Mouse (Mus musculus): Measurements from ENCODE around the gene Rab7. TPM values are rescaled to one million over a fixed set of nuclear protein-coding genes. Genes with fewer than 3 reads are reported as not detected.
A peak's percentile ranks its signal among the peaks of the same experiment; 100 is the strongest.

Rab7 gene
- polyA plus RNA-seq, 1 experiment from 2014 or later: 195 TPM

DNA sequence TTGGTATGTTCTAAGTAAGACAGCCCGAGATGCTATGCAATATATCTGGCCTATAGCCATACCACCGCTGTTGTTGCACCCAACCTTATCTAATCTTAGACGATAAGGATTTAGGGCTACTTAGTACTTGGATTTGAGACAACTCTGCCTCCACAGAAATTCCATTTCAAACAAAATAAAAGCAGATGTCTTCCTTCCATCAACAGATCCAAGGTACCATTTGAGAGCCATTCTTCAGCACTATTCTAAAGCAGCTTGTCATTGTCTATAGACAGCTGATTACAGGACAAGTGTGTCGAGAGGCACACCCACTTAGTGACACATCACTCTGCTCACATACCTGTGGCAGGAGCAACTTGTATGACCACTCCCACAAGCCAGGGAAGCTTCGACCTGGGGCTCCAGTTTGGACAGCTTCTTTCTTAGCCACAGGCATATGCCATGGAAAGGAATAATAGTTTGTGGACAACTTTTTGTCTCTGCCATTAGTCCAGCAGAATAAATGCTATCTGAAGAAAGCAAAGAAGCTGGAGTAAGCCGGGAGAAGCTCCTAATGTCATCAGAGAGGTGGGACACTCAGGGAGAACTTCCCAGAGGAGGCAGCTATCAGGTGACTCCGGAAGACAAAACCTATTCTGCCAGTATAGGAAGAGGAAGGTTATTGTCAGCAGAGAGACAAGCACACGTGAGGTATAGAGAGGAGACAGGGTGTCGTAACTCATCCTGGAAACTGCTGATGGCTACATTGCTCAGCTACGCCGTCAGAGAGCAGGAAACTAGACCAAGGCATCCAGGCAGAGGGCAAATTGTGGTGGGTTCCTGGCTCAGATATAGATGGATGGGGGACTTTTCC is 8.4 kb upstream of the Rab7 start:
- H3K36me3 ChIP-seq: no peaks in the 10 kb centered on the region
- no peak for ATAC-seq (ENCODE audit: extremely low read depth, insufficient number of reproducible peaks, low FRiP score, low TSS enrichment)
- peaks cover 11% of the 10 kb centered on the region; the same call in 1 of the 2 replicates for H3K4me1 ChIP-seq
- 0 out of 2 replicates have a peak, but pooled peaks cover 2% of the 10 kb centered on the region for H3K9me3 ChIP-seq
- no peak overlapping the region for H3K9ac ChIP-seq
- H3K4me2 ChIP-seq: no peak overlapping the region
- 44% methylated on average over 11 of the region's 11 CpGs for WGBS
- no peak overlapping the region for H3K27ac ChIP-seq (replicated peaks)
- H3K4me3 ChIP-seq: no peak overlapping the region
- peaks cover 22% of the 10 kb centered on the region for H3K27me3 ChIP-seq (replicated peaks)

DNA sequence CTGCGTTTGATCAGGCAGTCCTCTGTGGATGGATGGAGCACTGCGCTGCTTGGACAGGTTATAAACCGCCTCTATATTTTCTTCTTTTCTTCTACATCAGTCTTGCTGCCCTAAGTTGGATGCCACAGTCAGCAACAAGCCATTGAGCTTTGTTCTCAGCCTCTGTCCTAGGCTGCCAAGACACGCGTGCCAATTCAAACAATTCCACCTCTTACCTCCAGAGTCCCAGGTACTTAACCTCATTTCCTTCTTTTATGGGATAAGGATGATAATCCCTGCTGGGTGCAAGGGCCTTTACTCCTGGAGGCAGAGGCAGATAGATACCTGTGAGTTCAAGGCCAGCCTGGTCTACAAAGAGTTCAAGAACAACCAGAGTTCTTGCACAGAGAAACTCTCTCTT is 6.1 kb upstream of the Rab7 start:
- Histone ChIP-seq H3K27me3 (replicated peaks) (peaks cover 26% of the 10 kb centered on the region), H3K36me3 (no peaks in the 10 kb centered on the region), H3K9me3 (0 out of 2 replicates have a peak, but pooled peaks cover 2% of the 10 kb centered on the region), H3K4me2 (no peak overlapping the region), H3K27ac (replicated peaks) (no peak overlapping the region), H3K4me1 (no peaks in the 10 kb centered on the region), H3K4me3 (no peak overlapping the region), H3K9ac (no peak overlapping the region)
- 84% methylated on average over 5 of the region's 5 CpGs for WGBS
- no peak for ATAC-seq (ENCODE audit: extremely low read depth, insufficient number of reproducible peaks, low FRiP score, low TSS enrichment)

DNA sequence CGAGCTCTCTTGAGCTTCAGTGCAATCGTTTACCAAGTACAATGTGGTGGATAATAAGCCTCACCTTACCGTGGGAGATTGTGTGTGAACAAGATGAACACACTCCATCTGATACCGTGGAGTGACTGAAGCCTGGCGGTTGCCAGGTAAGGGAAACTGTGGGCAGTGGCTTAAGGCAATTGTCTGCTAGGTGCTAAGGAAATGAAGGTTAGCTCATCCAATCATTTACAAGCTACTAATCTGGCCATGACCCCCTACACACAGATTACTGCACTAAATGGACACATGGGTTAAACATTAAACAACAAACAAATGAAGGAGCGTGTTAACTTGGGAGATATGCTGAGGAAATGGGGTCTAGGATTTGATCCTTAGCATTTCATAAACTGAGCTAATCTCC is 3.9 kb upstream of the Rab7 start:
- no peak overlapping the region for H3K9ac ChIP-seq
- H3K9me3 ChIP-seq: 0 out of 2 replicates have a peak, but pooled peaks cover 2% of the 10 kb centered on the region
- peaks cover 18% of the 10 kb centered on the region for H3K27me3 ChIP-seq (replicated peaks)
- H3K4me2 ChIP-seq: no peak overlapping the region
- H3K36me3 ChIP-seq: no peaks in the 10 kb centered on the region
- 70% methylated on average over 6 of the region's 6 CpGs for WGBS
- H3K4me1 ChIP-seq: peaks cover 3% of the 10 kb centered on the region
- H3K27ac ChIP-seq (replicated peaks): no peak overlapping the region
- ATAC-seq (ENCODE audit: extremely low read depth, insufficient number of reproducible peaks, low FRiP score, low TSS enrichment): no peak
- no peak overlapping the region for H3K4me3 ChIP-seq

DNA sequence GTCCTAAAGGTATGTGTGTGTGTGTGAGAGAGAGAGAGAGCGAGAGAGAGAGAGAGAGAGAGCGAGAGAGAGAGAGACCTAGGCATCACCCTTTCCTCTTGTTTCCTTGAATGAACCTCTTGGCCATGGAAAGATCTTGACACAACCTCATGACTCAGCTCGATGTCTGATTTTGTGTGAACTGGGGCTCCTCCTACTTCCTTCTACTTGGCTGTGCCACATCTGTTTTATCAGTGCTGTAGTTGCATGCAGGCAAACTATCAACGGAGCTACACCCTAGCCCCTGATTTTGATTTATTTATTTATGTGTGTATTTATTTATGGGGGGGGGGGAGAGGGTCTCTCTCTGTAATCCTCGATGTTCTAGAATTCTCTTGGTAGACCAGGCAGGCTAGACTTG is 2.8 kb upstream of the Rab7 start:
- Histone ChIP-seq H3K27ac (replicated peaks) (no peak overlapping the region), H3K27me3 (replicated peaks) (peaks cover 16% of the 10 kb centered on the region; the same call in 1 of the 2 replicates), H3K4me2 (no peak overlapping the region), H3K4me3 (no peak overlapping the region), H3K4me1 (peaks cover 15% of the 10 kb centered on the region), H3K9ac (no peak overlapping the region), H3K36me3 (no peaks in the 10 kb centered on the region), H3K9me3 (0 out of 2 replicates have a peak, but pooled peaks cover 2% of the 10 kb centered on the region)
- ATAC-seq (ENCODE audit: extremely low read depth, insufficient number of reproducible peaks, low FRiP score, low TSS enrichment): no peak
- 45% methylated on average over 5 of the region's 5 CpGs for WGBS

DNA sequence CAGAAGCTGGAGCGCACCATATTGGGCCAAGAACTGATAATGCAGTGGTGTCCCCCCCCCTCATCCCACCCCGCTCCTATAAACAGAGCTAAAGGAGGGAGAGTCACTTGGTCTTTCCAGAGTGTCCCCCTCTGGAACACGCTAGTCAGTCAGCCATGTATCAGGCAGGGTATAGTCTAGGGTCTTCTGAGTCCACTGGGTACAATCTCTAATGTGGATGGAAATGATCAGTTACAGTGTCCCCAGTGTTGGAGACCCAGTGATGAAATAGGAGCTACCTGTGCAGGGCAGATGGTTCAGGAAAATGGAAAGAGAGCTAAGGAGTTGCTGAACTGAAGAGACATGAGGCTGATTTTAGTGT is 316 bp upstream of the Rab7 start:
- H3K36me3 ChIP-seq: no peaks in the 10 kb centered on the region
- peak overlapping the region; percentile 89 for H3K4me3 ChIP-seq
- no peak overlapping the region for H3K9ac ChIP-seq
- peaks cover 9% of the 10 kb centered on the region; the same call in 1 of the 2 replicates for H3K27me3 ChIP-seq (replicated peaks)
- H3K4me2 ChIP-seq: peak overlapping the region; percentile 95
- peaks cover 38% of the 10 kb centered on the region for H3K4me1 ChIP-seq
- ATAC-seq (ENCODE audit: extremely low read depth, insufficient number of reproducible peaks, low FRiP score, low TSS enrichment): no peak
- peak overlapping the region; percentile 92 for H3K27ac ChIP-seq (replicated peaks)
- no peaks in the 10 kb centered on the region for H3K9me3 ChIP-seq
- WGBS: 31% methylated on average over 3 of the region's 3 CpGs

DNA sequence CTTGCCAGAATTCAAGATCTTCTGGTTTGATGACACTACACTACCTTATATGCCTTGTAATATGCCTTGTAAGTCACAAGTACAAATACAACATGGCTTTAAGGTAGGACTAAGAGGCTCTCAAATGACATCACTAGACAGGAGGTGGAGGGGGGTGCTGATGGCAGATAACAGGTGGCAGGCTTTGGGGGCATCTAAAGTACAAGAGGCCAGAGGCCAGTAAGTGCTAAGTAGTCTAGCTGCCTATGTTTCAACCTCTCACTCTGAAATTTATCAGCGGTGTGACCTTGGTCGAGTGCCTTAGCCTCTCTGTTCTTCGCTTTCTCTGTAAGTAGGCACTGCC is 865 bp downstream of the Rab7 start:
- ATAC-seq (ENCODE audit: extremely low read depth, insufficient number of reproducible peaks, low FRiP score, low TSS enrichment): no peak
- peaks cover 6% of the 10 kb centered on the region for H3K36me3 ChIP-seq
- peak overlapping the region; percentile 92 for H3K27ac ChIP-seq (replicated peaks)
- H3K4me1 ChIP-seq: peaks cover 39% of the 10 kb centered on the region
- no peaks in the 10 kb centered on the region for H3K9me3 ChIP-seq
- WGBS: 0% methylated on average over 3 of the region's 3 CpGs
- H3K9ac ChIP-seq: peak overlapping the region; percentile 97
- peak overlapping the region; percentile 89 for H3K4me3 ChIP-seq
- H3K27me3 ChIP-seq (replicated peaks): peaks cover 9% of the 10 kb centered on the region; the same call in 1 of the 2 replicates
- H3K4me2 ChIP-seq: peak overlapping the region; percentile 95

DNA sequence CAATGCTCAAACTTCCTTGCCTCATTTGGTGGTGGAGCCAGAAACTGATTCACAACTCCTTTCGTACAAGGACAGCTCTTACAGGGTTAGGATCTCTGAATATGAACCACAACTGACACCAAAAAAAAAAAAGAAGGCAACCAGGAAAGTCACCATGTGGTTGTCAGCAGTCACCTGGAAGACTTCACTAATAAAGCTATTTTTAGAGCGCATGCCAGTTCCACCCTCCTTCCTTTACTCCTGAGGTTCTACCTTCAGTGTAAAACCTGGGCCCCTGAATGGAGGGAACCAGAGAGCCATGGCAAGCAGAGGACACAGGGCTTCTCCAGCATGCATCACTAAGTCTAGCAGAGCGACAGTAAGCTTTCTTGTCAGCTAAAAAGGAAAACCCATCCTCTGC is 2.7 kb downstream of the Rab7 start:
- ATAC-seq (ENCODE audit: extremely low read depth, insufficient number of reproducible peaks, low FRiP score, low TSS enrichment): no peak
- H3K9me3 ChIP-seq: no peaks in the 10 kb centered on the region
- peak overlapping the region; percentile 60 for H3K9ac ChIP-seq
- H3K4me3 ChIP-seq: peak overlapping the region; percentile 89; the same call in 1 of the 2 replicates
- H3K27me3 ChIP-seq (replicated peaks): 0 out of 2 replicates have a peak, but pooled peaks cover 2% of the 10 kb centered on the region
- peak overlapping the region; percentile 95 for H3K4me2 ChIP-seq
- peaks cover 16% of the 10 kb centered on the region for H3K36me3 ChIP-seq
- peaks cover 51% of the 10 kb centered on the region for H3K4me1 ChIP-seq
- peak overlapping the region; percentile 86 for H3K27ac ChIP-seq (replicated peaks)
- WGBS: 59% methylated on average over 3 of the region's 3 CpGs

DNA sequence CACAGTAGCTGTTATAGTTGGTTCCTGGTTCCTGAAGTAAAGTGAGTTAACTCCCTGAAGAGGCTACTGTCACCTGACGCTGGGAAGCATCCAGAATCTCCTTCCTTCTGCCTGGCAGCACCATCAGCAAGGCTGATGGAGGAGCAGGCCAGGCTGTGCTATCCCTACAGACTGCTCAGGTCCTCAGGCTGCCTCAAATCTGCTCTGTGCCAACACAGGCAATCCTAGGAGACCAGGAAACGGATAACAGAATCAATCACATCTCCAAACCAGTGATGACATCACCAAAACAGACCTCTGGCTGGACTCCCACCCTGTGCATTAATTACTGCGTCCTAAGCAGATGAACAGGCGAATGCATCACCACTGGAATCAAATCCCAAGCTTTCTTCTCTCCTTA is 3.8 kb downstream of the Rab7 start:
- ATAC-seq (ENCODE audit: extremely low read depth, insufficient number of reproducible peaks, low FRiP score, low TSS enrichment): no peak
- Histone ChIP-seq H3K27me3 (replicated peaks) (no peaks in the 10 kb centered on the region), H3K4me1 (peaks cover 51% of the 10 kb centered on the region), H3K9me3 (no peaks in the 10 kb centered on the region), H3K4me3 (peak overlapping the region; percentile 8; the same call in 1 of the 2 replicates), H3K36me3 (peaks cover 23% of the 10 kb centered on the region), H3K9ac (peak overlapping the region; percentile 60), H3K4me2 (peak overlapping the region; percentile 95), H3K27ac (replicated peaks) (peak overlapping the region; percentile 86)
- 32% methylated on average over 4 of the region's 4 CpGs for WGBS

DNA sequence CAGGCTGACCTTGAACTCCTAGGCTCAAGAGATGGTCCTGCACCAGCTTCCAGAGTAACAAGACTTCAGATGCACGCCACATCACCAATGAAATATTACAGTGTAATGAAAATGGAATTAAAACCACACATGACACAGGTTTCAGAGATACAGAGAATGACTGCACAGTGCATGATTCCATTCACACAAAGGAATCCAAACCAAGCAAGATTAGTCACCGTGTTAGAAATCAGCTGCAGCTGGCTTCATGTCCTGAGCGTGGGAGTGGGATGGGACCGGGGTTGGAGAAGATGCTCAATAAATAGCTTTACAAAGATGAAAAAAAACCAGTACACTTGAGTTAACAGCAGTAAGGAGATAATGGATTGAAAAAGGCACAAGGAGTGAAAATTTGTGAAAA is 5.6 kb downstream of the Rab7 start:
- no peak overlapping the region for H3K9ac ChIP-seq
- 91% methylated on average over 4 of the region's 4 CpGs for WGBS

DNA sequence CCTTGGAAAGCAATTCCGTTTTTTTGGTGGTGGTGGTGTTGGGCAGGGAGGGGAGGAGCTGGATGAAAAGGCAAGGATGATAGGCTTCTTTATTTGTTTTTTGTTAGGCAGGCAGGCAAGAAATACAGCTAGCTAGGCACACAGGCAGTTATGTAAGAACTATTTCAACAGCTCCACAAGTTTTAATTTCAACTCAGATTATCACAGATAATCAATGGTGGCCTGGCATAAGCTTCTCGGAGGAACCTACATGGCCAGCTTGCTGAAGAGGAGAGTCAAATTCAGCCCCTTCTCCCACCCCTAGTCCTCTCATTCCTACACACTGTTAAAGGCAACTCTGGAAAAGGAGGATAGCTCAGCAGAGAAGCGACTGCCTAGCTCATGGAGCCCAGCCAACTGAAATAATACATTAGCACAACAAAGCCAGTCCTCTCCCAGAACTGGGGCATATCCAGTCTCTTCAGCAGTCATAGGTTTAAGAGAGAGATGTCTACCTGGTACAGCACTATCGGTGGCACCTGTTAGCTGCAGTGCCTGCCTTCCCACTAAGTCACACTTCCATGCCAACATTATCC is 7.5 kb downstream of the Rab7 start:
- Histone ChIP-seq H3K4me3 (no peak overlapping the region), H3K9ac (no peak overlapping the region), H3K9me3 (no peaks in the 10 kb centered on the region), H3K27me3 (replicated peaks) (no peaks in the 10 kb centered on the region), H3K27ac (replicated peaks) (no peak overlapping the region), H3K36me3 (peaks cover 31% of the 10 kb centered on the region), H3K4me1 (peaks cover 33% of the 10 kb centered on the region), H3K4me2 (no peak overlapping the region)
- ATAC-seq (ENCODE audit: extremely low read depth, insufficient number of reproducible peaks, low FRiP score, low TSS enrichment): no peak
- WGBS: 71% methylated on average over 4 of the region's 4 CpGs

More for the DNA sequence above, 5.6 kb downstream of the Rab7 start:
- Histone ChIP-seq H3K27ac (replicated peaks) (no peak overlapping the region), H3K4me2 (no peak overlapping the region), H3K36me3 (peaks cover 31% of the 10 kb centered on the region), H3K4me1 (peaks cover 51% of the 10 kb centered on the region), H3K9me3 (no peaks in the 10 kb centered on the region), H3K27me3 (replicated peaks) (no peaks in the 10 kb centered on the region), H3K4me3 (no peak overlapping the region)
- no peak for ATAC-seq (ENCODE audit: extremely low read depth, insufficient number of reproducible peaks, low FRiP score, low TSS enrichment)

DNA sequence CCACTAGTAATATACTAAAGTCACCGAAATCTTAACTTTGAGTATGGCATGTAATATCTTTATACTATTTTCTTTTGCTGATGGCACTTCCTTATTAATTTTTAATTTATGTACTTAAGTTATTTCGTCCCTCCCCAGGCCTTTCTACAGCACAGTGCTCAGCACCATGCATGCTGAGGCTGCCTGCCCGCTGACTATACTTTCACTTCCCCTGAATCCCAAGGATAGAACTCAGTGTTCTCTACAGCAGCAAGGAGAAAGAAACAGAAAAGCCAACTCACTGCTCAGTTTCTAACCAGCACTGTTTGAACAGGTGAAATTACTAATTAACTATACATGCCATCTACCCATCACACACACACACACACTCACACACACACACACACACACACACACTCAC is 11.6 kb downstream of the Rab7 start:
- peaks cover 47% of the 10 kb centered on the region for H3K36me3 ChIP-seq
- H3K4me1 ChIP-seq: peaks cover 15% of the 10 kb centered on the region; the same call in 1 of the 2 replicates
- no peak overlapping the region for H3K4me3 ChIP-seq
- no peak for ATAC-seq (ENCODE audit: extremely low read depth, insufficient number of reproducible peaks, low FRiP score, low TSS enrichment)
- no peak overlapping the region for H3K9ac ChIP-seq
- H3K4me2 ChIP-seq: no peak overlapping the region
- no peak overlapping the region for H3K27ac ChIP-seq (replicated peaks)
- H3K9me3 ChIP-seq: no peaks in the 10 kb centered on the region
- 93% methylated on average over 3 of the region's 3 CpGs for WGBS
- no peaks in the 10 kb centered on the region for H3K27me3 ChIP-seq (replicated peaks)
